Mouse (Mus musculus) hindbrain, embryonic 15.5 days (tissue): Measurements from ENCODE around the gene Trim8. TPM values are rescaled to one million over a fixed set of nuclear protein-coding genes. Genes with fewer than 3 reads are reported as not detected.

Experiments used
- ATAC-seq: fragments of 200-750 bp; cut with Nextera tagmentation; 2 replicates; pipeline ENCODE4 v1.8.0; 2017; ENCODE audit warnings: low read depth, moderate number of reproducible peaks, moderate TSS enrichment; ENCODE audit not compliant: low FRiP score
- H3K27ac ChIP-seq: fragments of 300-500 bp; sonication (generic); replicated peaks from 2 replicates; pipeline ENCODE4 v1.5.1; 2015; ENCODE audit warnings: mild to moderate bottlenecking, inconsistent platforms
- H3K27me3 ChIP-seq: fragments of 300-500 bp; sonication (generic); 2 replicates; pipeline ENCODE4 v1.6.1; 2015; ENCODE audit warnings: control low read depth, inconsistent platforms
- H3K36me3 ChIP-seq: fragments of 300-500 bp; sonication (generic); 2 replicates; pipeline ENCODE4 v1.6.1; 2015; ENCODE audit warnings: control low read depth, inconsistent platforms
- H3K4me1 ChIP-seq: fragments of 300-500 bp; sonication (generic); replicated peaks from 2 replicates; pipeline ENCODE4 v1.6.1; 2015; ENCODE audit warnings: control low read depth, inconsistent platforms
- H3K4me2 ChIP-seq: fragments of 300-500 bp; sonication (generic); 2 replicates; pipeline ENCODE4 v1.6.1; 2015; ENCODE audit warnings: moderate library complexity, mild to moderate bottlenecking, inconsistent platforms
- H3K4me3 ChIP-seq: fragments of 300-500 bp; sonication (generic); 2 replicates; pipeline ENCODE4 v1.5.1; 2015; ENCODE audit warnings: mild to moderate bottlenecking, inconsistent platforms
- H3K9ac ChIP-seq: fragments of 300-500 bp; sonication (generic); 2 replicates; pipeline ENCODE4 v1.6.1; 2015; ENCODE audit warnings: inconsistent platforms
- H3K9me3 ChIP-seq: fragments of 300-500 bp; sonication (generic); 2 replicates; pipeline ENCODE4 v1.6.1; 2016; ENCODE audit warnings: control low read depth, inconsistent platforms
- WGBS: fragments of 180-500 bp; shearing (Covaris S2); methylation state at CpG from one replicate; pipeline ENCODE4 v1.1.7; 2015; 5-methylcytosine and 5-hydroxymethylcytosine counted together
- polyA plus RNA-seq: library from polyadenylated mRNA; unstranded; fragments of >200 nt; fragmentation: Nextera tagmentation; extraction: Ambion mirVana; gene quantifications from 2 replicates; pipeline ENCODE4 v1.2.1, GENCODE M21; 2015

The Trim8 gene
- polyA plus RNA-seq, 1 experiment from 2014 or later: 31.9 TPM

DNA sequence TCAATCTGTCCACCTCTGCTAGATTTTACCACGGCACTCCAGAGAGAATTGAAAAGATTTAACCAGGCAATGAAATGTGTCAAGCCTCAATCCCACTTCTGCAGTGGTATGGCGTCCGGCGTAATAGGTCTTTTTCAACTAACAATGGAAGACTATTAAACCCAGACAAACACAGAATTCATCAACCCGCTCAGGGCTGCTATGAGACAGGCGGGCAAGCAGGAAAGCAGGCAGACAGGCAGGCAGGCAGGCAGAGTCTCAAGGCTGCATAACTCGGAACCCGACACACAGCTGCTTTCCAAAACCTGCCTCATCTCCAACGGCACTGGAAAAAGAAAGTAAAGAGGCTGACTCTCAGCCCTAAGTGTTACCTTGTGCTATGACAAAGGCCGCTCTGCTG, 46.6 kb downstream of the Trim8 start:
- H3K4me3 ChIP-seq: no peak overlapping the region
- 41% methylated on average over 10 of the region's 10 CpGs for WGBS
- no peaks in the 10 kb centered on the region for H3K27me3 ChIP-seq
- peaks cover 24% of the 10 kb centered on the region for H3K36me3 ChIP-seq
- H3K4me1 ChIP-seq: peaks cover 12% of the 10 kb centered on the region
- peak overlapping the region; percentile 78 for H3K27ac ChIP-seq
- H3K9me3 ChIP-seq: no peaks in the 10 kb centered on the region
- no peak overlapping the region for H3K4me2 ChIP-seq
- H3K9ac ChIP-seq: no peak overlapping the region
- no peak for ATAC-seq

DNA sequence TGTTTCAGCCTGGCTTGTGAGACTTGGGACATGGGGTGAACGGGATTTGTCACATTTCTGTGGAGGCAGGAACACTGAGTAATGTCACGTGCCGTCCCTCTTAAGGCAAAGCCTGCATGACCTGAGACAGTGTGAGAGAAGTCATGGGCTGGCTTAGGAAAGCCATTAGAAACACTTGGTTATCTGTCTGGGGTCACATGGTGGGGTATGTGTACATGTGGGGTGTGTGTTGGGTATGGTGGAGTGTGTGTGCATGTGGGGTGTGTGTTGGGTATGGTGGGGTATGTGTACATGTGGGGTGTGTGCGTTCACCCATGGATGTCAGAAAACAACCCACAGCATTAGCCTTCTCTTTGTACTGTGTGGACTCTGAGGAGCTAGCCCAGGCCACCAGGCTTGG, 48.9 kb downstream of the Trim8 start:
- ATAC-seq: no peak
- 97% methylated on average over 4 of the region's 4 CpGs for WGBS
- no peaks in the 10 kb centered on the region for H3K27me3 ChIP-seq
- no peak overlapping the region for H3K27ac ChIP-seq
- no peaks in the 10 kb centered on the region for H3K9me3 ChIP-seq
- H3K36me3 ChIP-seq: peaks cover 26% of the 10 kb centered on the region
- H3K4me3 ChIP-seq: no peak overlapping the region
- H3K4me2 ChIP-seq: no peak overlapping the region
- H3K4me1 ChIP-seq: peaks cover 19% of the 10 kb centered on the region
- no peak overlapping the region for H3K9ac ChIP-seq

DNA sequence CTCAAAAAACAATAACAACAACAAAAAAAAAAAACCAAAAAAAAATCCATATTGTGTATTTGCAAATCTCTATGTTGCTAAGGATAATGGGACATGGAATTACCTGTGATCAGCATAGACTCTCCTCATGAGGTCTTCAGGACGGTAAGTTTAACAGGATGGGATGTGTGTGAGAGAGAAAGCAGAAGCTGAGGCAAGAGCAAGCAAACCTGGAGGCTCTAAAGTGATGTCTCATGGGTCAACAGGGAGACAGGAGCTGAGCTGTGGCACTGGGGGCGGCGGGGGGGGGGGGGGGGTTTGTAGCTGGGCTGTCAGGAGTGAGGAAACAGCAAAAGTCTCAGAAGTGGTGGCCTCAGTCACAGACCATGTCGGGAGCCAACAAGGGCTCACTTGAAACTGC, 51.0 kb downstream of the Trim8 start:
- Histone ChIP-seq H3K27me3 (no peaks in the 10 kb centered on the region), H3K9me3 (no peaks in the 10 kb centered on the region), H3K36me3 (peaks cover 42% of the 10 kb centered on the region), H3K4me3 (no peak overlapping the region), H3K4me2 (no peak overlapping the region), H3K27ac (no peak overlapping the region), H3K9ac (no peak overlapping the region), H3K4me1 (peaks cover 16% of the 10 kb centered on the region)
- ATAC-seq: no peak
- 91% methylated on average over 4 of the region's 4 CpGs for WGBS

DNA sequence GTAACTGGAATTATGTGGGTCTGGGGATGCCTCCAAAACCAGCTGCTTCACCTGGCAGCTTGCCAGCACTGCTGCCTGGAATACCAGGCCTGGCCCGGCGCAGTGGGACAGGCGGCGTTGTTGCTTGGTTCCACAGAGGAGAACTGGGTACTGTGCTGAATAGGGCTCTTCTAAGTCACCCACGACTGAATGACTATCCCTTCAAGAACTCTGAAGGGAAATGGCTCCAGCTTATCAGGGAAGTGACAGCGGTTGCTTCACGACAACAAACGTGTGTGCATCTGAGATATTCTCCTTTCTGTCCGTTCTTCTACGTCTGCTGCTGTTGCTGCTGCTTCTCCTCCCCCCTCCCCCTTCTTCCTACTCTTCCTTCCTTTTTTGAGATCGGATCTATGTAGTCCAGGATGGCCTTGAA, 52.0 kb downstream of the Trim8 start:
- Histone ChIP-seq H3K4me1 (peaks cover 8% of the 10 kb centered on the region), H3K4me2 (no peak overlapping the region), H3K4me3 (no peak overlapping the region), H3K27ac (no peak overlapping the region), H3K9me3 (no peaks in the 10 kb centered on the region), H3K9ac (no peak overlapping the region), H3K27me3 (no peaks in the 10 kb centered on the region), H3K36me3 (peaks cover 49% of the 10 kb centered on the region)
- peak; percentile 78 for ATAC-seq
- 44% methylated on average over 11 of the region's 11 CpGs for WGBS

DNA sequence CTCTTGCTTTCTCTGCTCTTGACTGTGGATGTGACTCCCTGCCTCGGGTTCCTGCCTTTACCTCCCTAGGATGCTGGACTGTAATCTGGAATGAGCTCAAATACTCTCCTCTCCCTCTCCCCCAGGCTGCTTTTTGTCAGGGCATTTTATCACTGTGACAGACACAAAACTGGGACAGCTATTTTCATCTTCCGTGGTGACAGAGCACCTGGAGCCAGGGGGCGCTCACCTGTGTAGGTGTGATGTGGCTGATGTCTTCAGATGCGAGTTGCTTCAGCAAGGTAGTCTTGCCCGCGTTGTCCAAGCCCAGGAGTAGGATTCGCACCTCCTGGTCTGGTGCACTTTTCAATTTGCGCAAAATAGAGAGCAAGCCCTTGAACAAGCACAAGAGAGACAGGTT, 56.5 kb downstream of the Trim8 start:
- H3K36me3 ChIP-seq: peaks cover 25% of the 10 kb centered on the region
- WGBS: 79% methylated on average over 8 of the region's 8 CpGs
- H3K4me1 ChIP-seq: peaks cover 10% of the 10 kb centered on the region
- no peak overlapping the region for H3K27ac ChIP-seq
- no peak overlapping the region for H3K4me2 ChIP-seq
- no peak overlapping the region for H3K4me3 ChIP-seq
- H3K9ac ChIP-seq: no peak overlapping the region
- ATAC-seq: no peak
- no peaks in the 10 kb centered on the region for H3K9me3 ChIP-seq
- no peaks in the 10 kb centered on the region for H3K27me3 ChIP-seq

DNA sequence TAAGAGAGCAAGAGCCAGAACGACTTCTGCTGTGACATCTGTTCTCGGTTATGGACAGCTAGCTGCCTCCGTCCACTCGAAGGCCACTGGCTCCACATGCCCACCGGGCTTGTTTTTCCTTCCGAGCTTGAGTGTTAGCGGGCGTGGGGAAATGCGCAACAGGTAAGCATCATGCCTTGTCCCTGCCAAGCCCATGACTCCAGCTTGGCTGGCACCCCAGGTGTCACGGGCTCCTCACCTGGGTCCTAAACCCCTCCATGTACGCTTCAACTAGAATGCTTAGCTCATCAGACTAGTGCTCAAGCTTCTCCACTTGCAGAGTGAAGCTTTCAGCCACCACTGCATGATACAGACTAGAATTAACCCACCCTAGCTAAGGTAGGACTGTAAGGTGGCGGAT, 57.1 kb downstream of the Trim8 start:
- Histone ChIP-seq H3K4me2 (no peak overlapping the region), H3K9ac (no peak overlapping the region), H3K4me1 (peaks cover 5% of the 10 kb centered on the region), H3K9me3 (no peaks in the 10 kb centered on the region), H3K27me3 (no peaks in the 10 kb centered on the region), H3K36me3 (peaks cover 25% of the 10 kb centered on the region), H3K27ac (no peak overlapping the region), H3K4me3 (no peak overlapping the region)
- no peak for ATAC-seq
- 81% methylated on average over 12 of the region's 12 CpGs for WGBS

DNA sequence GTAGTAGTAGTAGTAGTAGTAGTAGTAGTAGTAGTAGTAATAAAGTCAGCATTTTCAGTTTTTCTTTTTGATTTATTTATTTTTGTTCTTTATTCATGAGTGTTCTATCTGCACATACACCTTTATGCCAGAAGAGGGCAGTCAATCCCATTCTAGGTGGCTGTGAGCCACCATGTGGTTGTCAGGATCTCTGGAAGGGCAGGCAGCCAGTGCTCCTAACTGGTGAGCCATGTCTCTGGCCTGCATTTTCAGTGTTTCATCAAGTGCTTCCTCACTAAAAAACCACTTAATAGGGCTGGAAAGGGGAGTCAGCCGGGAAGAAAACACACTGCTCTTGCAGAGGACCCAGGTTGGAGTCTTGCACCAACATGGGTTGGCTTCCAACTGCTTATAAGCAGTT, 60.6 kb downstream of the Trim8 start:
- no peak overlapping the region for H3K4me3 ChIP-seq
- H3K9me3 ChIP-seq: no peaks in the 10 kb centered on the region
- no peak overlapping the region for H3K27ac ChIP-seq
- WGBS: 26% methylated on average over 1 of the region's 1 CpGs
- no peak overlapping the region for H3K9ac ChIP-seq
- peaks cover 11% of the 10 kb centered on the region for H3K36me3 ChIP-seq
- no peaks in the 10 kb centered on the region for H3K27me3 ChIP-seq
- peaks cover 4% of the 10 kb centered on the region; the same call in 1 of the 2 replicates for H3K4me1 ChIP-seq
- ATAC-seq: no peak
- no peak overlapping the region for H3K4me2 ChIP-seq

DNA sequence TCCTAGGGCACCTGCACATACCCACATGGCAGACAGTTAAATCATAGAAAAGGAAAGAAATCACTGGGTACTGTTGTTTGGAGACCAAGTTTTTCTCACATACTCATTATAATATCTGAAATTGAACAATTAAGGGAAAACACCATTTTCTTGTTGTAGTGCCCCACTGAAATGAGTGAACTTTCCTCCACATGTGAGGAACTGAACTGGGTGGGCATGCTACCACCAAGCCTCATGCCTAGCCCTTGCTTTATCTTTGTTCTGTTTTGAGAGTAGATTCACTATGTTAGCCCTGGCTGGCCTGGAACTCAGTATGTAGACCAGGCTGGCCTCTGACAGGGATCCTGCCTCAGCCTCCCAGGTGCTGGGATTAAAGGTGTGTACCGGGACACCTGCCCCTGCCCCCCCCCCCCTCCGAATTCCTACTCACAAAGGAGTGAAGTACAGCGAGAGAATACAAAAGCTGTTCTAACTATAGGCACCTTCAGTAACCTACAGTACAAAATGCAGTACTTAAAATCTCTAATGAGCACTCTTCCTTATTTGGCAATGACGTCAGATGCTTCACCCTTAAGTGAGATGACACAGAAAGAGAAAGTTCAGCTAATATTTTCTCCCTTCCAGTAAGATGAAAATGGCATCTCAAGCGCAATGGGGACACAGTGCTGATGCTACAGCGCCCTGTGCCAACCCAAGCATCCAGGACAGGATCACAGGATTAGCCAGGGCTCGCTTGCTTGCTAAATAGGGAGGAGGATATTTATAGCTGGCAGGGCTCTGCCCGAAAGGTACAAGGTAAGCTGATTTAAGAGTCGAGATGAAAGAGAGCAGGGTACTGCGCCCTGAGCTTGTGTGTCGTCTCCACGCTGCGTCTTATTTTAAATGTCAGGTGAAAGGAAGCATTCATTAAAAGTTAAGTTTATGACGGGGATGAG, 61.3 kb downstream of the Trim8 start:
- Histone ChIP-seq H3K36me3 (peaks cover 9% of the 10 kb centered on the region), H3K4me1 (peaks cover 4% of the 10 kb centered on the region; the same call in 1 of the 2 replicates), H3K9ac (no peak overlapping the region), H3K27ac (no peak overlapping the region), H3K9me3 (no peaks in the 10 kb centered on the region), H3K4me2 (no peak overlapping the region), H3K27me3 (no peaks in the 10 kb centered on the region), H3K4me3 (no peak overlapping the region)
- ATAC-seq: no peak
- WGBS: 92% methylated on average over 14 of the region's 14 CpGs

DNA sequence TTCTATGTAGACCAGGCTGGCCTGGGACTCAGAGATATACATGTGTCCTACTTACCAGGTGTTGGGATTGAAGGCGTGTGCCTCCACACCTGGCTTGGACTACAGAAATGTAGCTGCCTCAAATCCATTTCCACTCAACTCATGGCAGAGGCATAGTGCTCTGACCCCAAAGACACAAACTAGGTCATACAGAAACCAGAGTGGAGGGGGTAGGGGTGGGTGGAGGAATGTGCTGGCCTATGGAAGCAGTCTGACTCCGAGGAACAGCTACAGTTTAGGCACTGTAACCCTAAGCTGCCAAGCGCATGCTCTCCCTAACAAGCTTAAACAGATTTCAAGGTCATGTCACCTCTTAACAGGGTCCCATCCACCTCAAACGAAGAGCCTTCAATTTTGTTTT, 62.1 kb downstream of the Trim8 start:
- Histone ChIP-seq H3K36me3 (peaks cover 6% of the 10 kb centered on the region), H3K4me1 (peaks cover 2% of the 10 kb centered on the region; the same call in 1 of the 2 replicates), H3K27ac (no peak overlapping the region), H3K9ac (no peak overlapping the region), H3K9me3 (no peaks in the 10 kb centered on the region), H3K27me3 (no peaks in the 10 kb centered on the region), H3K4me3 (no peak overlapping the region), H3K4me2 (no peak overlapping the region)
- WGBS: 86% methylated on average over 4 of the region's 4 CpGs
- ATAC-seq: no peak

DNA sequence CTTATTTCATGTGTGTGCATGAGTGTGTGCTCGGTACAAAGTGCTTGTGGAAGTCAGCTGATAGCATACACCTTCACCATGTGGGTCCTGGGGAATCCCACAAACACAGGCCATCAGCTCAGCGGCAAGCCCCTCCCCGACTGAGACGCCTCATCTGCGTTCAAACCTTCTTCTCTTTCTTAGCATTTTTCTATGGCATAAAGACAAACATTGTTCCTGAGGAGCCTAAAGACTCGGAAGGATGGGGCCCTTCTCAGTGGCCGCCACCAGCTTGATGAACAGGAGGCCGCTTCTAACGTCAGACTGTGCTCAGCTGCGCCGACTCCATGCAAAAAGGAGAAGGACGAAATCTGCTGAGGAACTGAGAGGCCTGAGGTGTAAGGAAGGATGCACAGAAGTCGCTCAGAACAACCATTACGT, 62.6 kb downstream of the Trim8 start:
- Histone ChIP-seq H3K4me3 (no peak overlapping the region), H3K9me3 (no peaks in the 10 kb centered on the region), H3K27me3 (no peaks in the 10 kb centered on the region), H3K36me3 (peaks cover 6% of the 10 kb centered on the region), H3K4me2 (no peak overlapping the region), H3K9ac (no peak overlapping the region), H3K4me1 (no peaks in the 10 kb centered on the region), H3K27ac (no peak overlapping the region)
- ATAC-seq: no peak
- 73% methylated on average over 14 of the region's 14 CpGs for WGBS
